Mouse (Mus musculus): ENCODE results near the gene Lsp1. TPM values are rescaled to one million over a fixed set of nuclear protein-coding genes. Genes with fewer than 3 reads are reported as not detected.
A peak's percentile ranks its signal among the peaks of the same experiment; 100 is the strongest.

Gene Lsp1
- polyA plus RNA-seq, 1 experiment from 2014 or later = 3.7 TPM

GRCm38 (mm10) chr7:142449038-142449617 is 11.5 kb upstream of the Lsp1 start:
- no peak for ATAC-seq (replicated peaks)
- H3K4me1 ChIP-seq = no peaks in the 10 kb centered on the region
- WGBS = 83% methylated on average over 6 of the region's 6 CpGs
- no peak overlapping the region for H3K4me3 ChIP-seq
- no peaks in the 10 kb centered on the region for H3K36me3 ChIP-seq (replicated peaks)
- H3K9me3 ChIP-seq = no peaks in the 10 kb centered on the region
- no peak overlapping the region for H3K9ac ChIP-seq
- H3K27me3 ChIP-seq (replicated peaks) = no peaks in the 10 kb centered on the region
- H3K4me2 ChIP-seq = no peak overlapping the region
- no peak overlapping the region for H3K27ac ChIP-seq

GRCm38 (mm10) chr7:142454706-142455105 is 5.9 kb upstream of the Lsp1 start:
- Histone ChIP-seq H3K4me3 (no peak overlapping the region), H3K9ac (no peak overlapping the region), H3K4me1 (peaks cover 12% of the 10 kb centered on the region), H3K36me3 (replicated peaks) (no peaks in the 10 kb centered on the region), H3K4me2 (no peak overlapping the region), H3K27ac (no peak overlapping the region), H3K9me3 (no peaks in the 10 kb centered on the region), H3K27me3 (replicated peaks) (no peaks in the 10 kb centered on the region)
- WGBS = 17% methylated on average over 1 of the region's 1 CpGs
- ATAC-seq (replicated peaks) = no peak

- 60% methylated on average over 2 of the region's 2 CpGs for WGBS
- Histone ChIP-seq H3K9me3 (no peaks in the 10 kb centered on the region), H3K4me2 (no peak overlapping the region), H3K9ac (no peak overlapping the region), H3K36me3 (replicated peaks) (no peaks in the 10 kb centered on the region), H3K4me1 (peaks cover 12% of the 10 kb centered on the region), H3K27me3 (replicated peaks) (no peaks in the 10 kb centered on the region), H3K4me3 (no peak overlapping the region), H3K27ac (no peak overlapping the region)
- ATAC-seq (replicated peaks) = no peak
These were observed 5.4 kb upstream of the Lsp1 start for GRCm38 (mm10) chr7:142455251-142455650.

GRCm38 (mm10) chr7:142456806-142457205 is 3.8 kb upstream of the Lsp1 start:
- 62% methylated on average over 3 of the region's 3 CpGs for WGBS
- H3K9me3 ChIP-seq = no peaks in the 10 kb centered on the region
- ATAC-seq (replicated peaks) = no peak
- peak overlapping the region; percentile 49 for H3K27ac ChIP-seq
- no peak overlapping the region for H3K4me3 ChIP-seq
- H3K36me3 ChIP-seq (replicated peaks) = no peaks in the 10 kb centered on the region
- no peak overlapping the region for H3K4me2 ChIP-seq
- no peak overlapping the region for H3K9ac ChIP-seq
- H3K27me3 ChIP-seq (replicated peaks) = no peaks in the 10 kb centered on the region
- H3K4me1 ChIP-seq = peaks cover 12% of the 10 kb centered on the region

- H3K4me2 ChIP-seq = no peak overlapping the region
- WGBS = 19% methylated on average over 3 of the region's 3 CpGs
- peak; percentile 83; the same call in 1 of the 2 replicates for ATAC-seq (replicated peaks)
- no peaks in the 10 kb centered on the region for H3K36me3 ChIP-seq (replicated peaks)
- H3K9me3 ChIP-seq = no peaks in the 10 kb centered on the region
- peak overlapping the region; percentile 49 for H3K27ac ChIP-seq
- no peak overlapping the region for H3K9ac ChIP-seq
- peaks cover 12% of the 10 kb centered on the region for H3K4me1 ChIP-seq
- H3K27me3 ChIP-seq (replicated peaks) = no peaks in the 10 kb centered on the region
- no peak overlapping the region for H3K4me3 ChIP-seq
These were observed 3.3 kb upstream of the Lsp1 start for GRCm38 (mm10) chr7:142457227-142457811.

- H3K9me3 ChIP-seq = no peaks in the 10 kb centered on the region
- 42% methylated on average over 2 of the region's 2 CpGs for WGBS
- H3K4me2 ChIP-seq = no peak overlapping the region
- no peak overlapping the region for H3K4me3 ChIP-seq
- no peak overlapping the region for H3K9ac ChIP-seq
- H3K27me3 ChIP-seq (replicated peaks) = no peaks in the 10 kb centered on the region
- no peaks in the 10 kb centered on the region for H3K36me3 ChIP-seq (replicated peaks)
- ATAC-seq (replicated peaks) = 0 out of 2 replicates have a peak, but pooled peaks have one; percentile 6
- H3K4me1 ChIP-seq = peaks cover 12% of the 10 kb centered on the region
- H3K27ac ChIP-seq = peak overlapping the region; percentile 49
These were observed 2.6 kb upstream of the Lsp1 start for GRCm38 (mm10) chr7:142458026-142458425.

GRCm38 (mm10) chr7:142458676-142459298 is 1.8 kb upstream of the Lsp1 start:
- no peak overlapping the region for H3K27ac ChIP-seq
- H3K9me3 ChIP-seq = no peaks in the 10 kb centered on the region
- no peak overlapping the region for H3K4me3 ChIP-seq
- ATAC-seq (replicated peaks) = no peak
- peaks cover 12% of the 10 kb centered on the region for H3K4me1 ChIP-seq
- H3K36me3 ChIP-seq (replicated peaks) = no peaks in the 10 kb centered on the region
- no peak overlapping the region for H3K9ac ChIP-seq
- H3K4me2 ChIP-seq = no peak overlapping the region
- WGBS = 85% methylated on average over 5 of the region's 5 CpGs
- no peaks in the 10 kb centered on the region for H3K27me3 ChIP-seq (replicated peaks)

- no peak overlapping the region for H3K9ac ChIP-seq
- no peaks in the 10 kb centered on the region for H3K9me3 ChIP-seq
- no peak overlapping the region for H3K27ac ChIP-seq
- no peaks in the 10 kb centered on the region for H3K36me3 ChIP-seq (replicated peaks)
- whole genome bisulfite sequencing = 95% methylated on average over 2 of the region's 2 CpGs
- peaks cover 12% of the 10 kb centered on the region for H3K4me1 ChIP-seq
- no peak overlapping the region for H3K4me3 ChIP-seq
- no peak for ATAC-seq (replicated peaks)
- no peaks in the 10 kb centered on the region for H3K27me3 ChIP-seq (replicated peaks)
- H3K4me2 ChIP-seq = no peak overlapping the region
These were observed 1.3 kb upstream of the Lsp1 start for GRCm38 (mm10) chr7:142459299-142459691.

GRCm38 (mm10) chr7:142461446-142461845 is 837 bp downstream of the Lsp1 start:
- Histone ChIP-seq H3K36me3 (replicated peaks) (no peaks in the 10 kb centered on the region), H3K27ac (no peak overlapping the region), H3K27me3 (replicated peaks) (no peaks in the 10 kb centered on the region), H3K4me3 (no peak overlapping the region), H3K9me3 (no peaks in the 10 kb centered on the region), H3K4me1 (peaks cover 12% of the 10 kb centered on the region), H3K4me2 (no peak overlapping the region), H3K9ac (no peak overlapping the region)
- WGBS = 88% methylated on average over 2 of the region's 2 CpGs
- ATAC-seq (replicated peaks) = no peak

GRCm38 (mm10) chr7:142462190-142462589 is 1.6 kb downstream of the Lsp1 start:
- ATAC-seq (replicated peaks) = no peak
- Histone ChIP-seq H3K27ac (no peak overlapping the region), H3K36me3 (replicated peaks) (no peaks in the 10 kb centered on the region), H3K4me2 (no peak overlapping the region), H3K9ac (no peak overlapping the region), H3K9me3 (no peaks in the 10 kb centered on the region), H3K4me1 (peaks cover 6% of the 10 kb centered on the region), H3K27me3 (replicated peaks) (no peaks in the 10 kb centered on the region), H3K4me3 (no peak overlapping the region)
- WGBS = 86% methylated on average over 6 of the region's 6 CpGs

GRCm38 (mm10) chr7:142462594-142463078 is 2.0 kb downstream of the Lsp1 start:
- WGBS = 70% methylated on average over 4 of the region's 4 CpGs
- H3K9me3 ChIP-seq = no peaks in the 10 kb centered on the region

GRCm38 (mm10) chr7:142470171-142470691 is 9.6 kb downstream of the Lsp1 start:
- H3K4me1 ChIP-seq = peaks cover 6% of the 10 kb centered on the region; the same call in 1 of the 2 replicates
- no peak overlapping the region for H3K9ac ChIP-seq
- no peaks in the 10 kb centered on the region for H3K27me3 ChIP-seq (replicated peaks)
- WGBS = 85% methylated on average over 7 of the region's 7 CpGs
- no peak overlapping the region for H3K27ac ChIP-seq
- no peak overlapping the region for H3K4me2 ChIP-seq
- H3K9me3 ChIP-seq = no peaks in the 10 kb centered on the region
- ATAC-seq (replicated peaks) = no peak
- no peak overlapping the region for H3K4me3 ChIP-seq
- no peaks in the 10 kb centered on the region for H3K36me3 ChIP-seq (replicated peaks)

More at GRCm38 (mm10) chr7:142462594-142463078, 2.0 kb downstream of the Lsp1 start:
- H3K9ac ChIP-seq = no peak overlapping the region
- peaks cover 2% of the 10 kb centered on the region for H3K4me1 ChIP-seq
- H3K27ac ChIP-seq = no peak overlapping the region
- H3K4me3 ChIP-seq = no peak overlapping the region
- H3K27me3 ChIP-seq (replicated peaks) = no peaks in the 10 kb centered on the region
- ATAC-seq (replicated peaks) = no peak
- no peak overlapping the region for H3K4me2 ChIP-seq
- H3K36me3 ChIP-seq (replicated peaks) = no peaks in the 10 kb centered on the region
